Mouse (Mus musculus) hindbrain, postnatal 0 days (tissue): ENCODE results near the gene Vps53. TPM values are rescaled to one million over a fixed set of nuclear protein-coding genes. Genes with fewer than 3 reads are reported as not detected.

ENCODE experiments used
- ATAC-seq: fragments of 200-750 bp; cut with Nextera tagmentation; 2 replicates; pipeline ENCODE4 v1.8.0; 2017; ENCODE audit warnings: mild to moderate bottlenecking, moderate TSS enrichment, moderate library complexity
- DNase-seq: peaks from one replicate; pipeline ENCODE4 v3.0.0-alpha.2; 2015; ENCODE audit warnings: low spot score
- H3K27ac ChIP-seq: fragments of 300-500 bp; sonication (generic); 2 replicates; pipeline ENCODE4 v1.5.1; 2014; ENCODE audit warnings: mild to moderate bottlenecking
- H3K27me3 ChIP-seq: fragments of 300-500 bp; sonication (generic); 2 replicates; pipeline ENCODE4 v1.6.1; 2014; ENCODE audit warnings: low read length, mixed read lengths; ENCODE audit not compliant: insufficient read depth
- H3K36me3 ChIP-seq: fragments of 300-500 bp; sonication (generic); 2 replicates; pipeline ENCODE4 v1.6.1; 2014; ENCODE audit warnings: low read length, mixed read lengths; ENCODE audit not compliant: insufficient read depth
- H3K4me1 ChIP-seq: fragments of 300-500 bp; sonication (generic); 2 replicates; pipeline ENCODE4 v1.6.1; 2014; ENCODE audit warnings: antibody characterized with exemption, low read length, mixed read lengths; ENCODE audit not compliant: insufficient read depth
- H3K4me2 ChIP-seq: fragments of 300-500 bp; sonication (generic); 2 replicates; pipeline ENCODE4 v1.6.1; 2014; ENCODE audit warnings: low read depth, mild to moderate bottlenecking, low read length, moderate library complexity, mixed read lengths
- H3K4me3 ChIP-seq: fragments of 300-500 bp; sonication (generic); 2 replicates; pipeline ENCODE4 v1.5.1; 2014; ENCODE audit warnings: low read length
- H3K9ac ChIP-seq: fragments of 300-500 bp; sonication (generic); replicated peaks from 2 replicates; pipeline ENCODE4 v1.6.1; 2014; ENCODE audit warnings: mild to moderate bottlenecking, low read length, moderate library complexity, mixed read lengths
- H3K9me3 ChIP-seq: fragments of 300-500 bp; sonication (generic); 2 replicates; pipeline ENCODE4 v1.6.1; 2016; ENCODE audit warnings: low read length, mixed read lengths
- CTCF ChIP-seq: IDR thresholded peaks from 2 replicates; pipeline ENCODE4 v1.5.1; 2016; ENCODE audit warnings: antibody characterized with exemption, control low read depth, low read depth
- WGBS: fragments of 180-500 bp; shearing (Covaris S2); extraction: QIAGEN DNeasy Blood & Tissue Kit; methylation state at CpG from one replicate; pipeline ENCODE4 v1.1.7; 2014; 5-methylcytosine and 5-hydroxymethylcytosine counted together
- polyA plus RNA-seq: library from polyadenylated mRNA; unstranded; fragments of >200 nt; fragmentation: Nextera tagmentation; extraction: Ambion mirVana; gene quantifications from 2 replicates; pipeline ENCODE4 v1.2.1, GENCODE M21; 2015
- total RNA-seq: library from RNA; depleted of rRNA; stranded (reverse); fragments of >200 nt; gene quantifications from 2 replicates; pipeline ENCODE4 v1.2.3, GENCODE M21; 2014

The Vps53 gene
- total and polyA plus RNA-seq, 2 experiments from 2014 or later = 42.8 to 59.0 TPM

DNA sequence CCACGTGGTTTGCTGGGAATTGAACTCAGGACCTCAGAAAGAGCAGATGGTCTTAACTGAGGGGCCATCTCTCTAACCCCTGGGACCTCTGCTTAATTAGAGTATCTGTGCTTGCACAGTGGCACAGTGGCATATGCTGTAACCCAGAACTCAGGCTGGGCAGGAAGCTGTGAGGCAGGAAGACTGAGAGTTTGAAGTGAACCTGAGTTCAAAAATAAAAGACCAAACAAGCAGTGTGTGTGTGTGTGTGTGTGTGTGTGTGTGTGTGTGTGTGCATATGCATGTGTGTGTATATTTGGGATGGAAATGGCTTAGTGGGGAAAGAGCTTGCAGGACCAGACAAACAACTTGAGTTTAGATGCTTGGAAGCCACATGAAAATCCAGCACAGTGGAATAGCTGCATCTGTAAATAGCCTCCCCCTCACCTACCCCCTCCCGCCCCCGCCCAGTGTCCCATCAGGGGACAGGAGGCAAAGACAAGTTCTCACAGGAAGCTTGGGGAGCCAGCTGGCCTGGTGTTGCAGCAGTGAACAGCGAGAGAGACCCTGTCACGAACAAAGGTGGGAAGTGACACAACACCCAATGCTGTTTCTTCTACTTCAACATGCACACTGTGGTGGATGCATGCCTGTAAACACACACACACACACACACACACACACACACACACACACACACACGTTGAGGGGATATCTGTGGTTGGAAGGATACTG lies 141.7 kb downstream of the Vps53 start:
- no peak overlapping the region for H3K27ac ChIP-seq
- TF ChIP-seq CTCF = no peak
- H3K4me2 ChIP-seq = no peak overlapping the region
- no peaks in the 10 kb centered on the region for H3K27me3 ChIP-seq
- H3K9ac ChIP-seq = no peak overlapping the region
- no peak for DNase-seq
- no peak for ATAC-seq
- no peaks in the 10 kb centered on the region for H3K9me3 ChIP-seq
- no peak overlapping the region for H3K4me3 ChIP-seq
- 37% methylated on average over 6 of the region's 6 CpGs for WGBS
- H3K4me1 ChIP-seq = peaks cover 4% of the 10 kb centered on the region; the same call in 1 of the 2 replicates
- no peaks in the 10 kb centered on the region for H3K36me3 ChIP-seq

GRCm38 (mm10) chr11:76035182-76035581 lies 144.3 kb downstream of the Vps53 start:
- Histone ChIP-seq H3K4me2 (no peak overlapping the region), H3K4me1 (no peaks in the 10 kb centered on the region; the same call in 1 of the 2 replicates), H3K36me3 (no peaks in the 10 kb centered on the region), H3K4me3 (no peak overlapping the region), H3K27me3 (no peaks in the 10 kb centered on the region), H3K9ac (no peak overlapping the region), H3K9me3 (no peaks in the 10 kb centered on the region; the same call in 1 of the 2 replicates), H3K27ac (no peak overlapping the region)
- WGBS = 74% methylated on average over 8 of the region's 8 CpGs
- no peak for DNase-seq
- no peak for TF ChIP-seq CTCF
- no peak for ATAC-seq

GRCm38 (mm10) chr11:76033836-76034235 lies 145.6 kb downstream of the Vps53 start:
- 64% methylated on average over 4 of the region's 4 CpGs for WGBS
- Histone ChIP-seq H3K4me3 (no peak overlapping the region), H3K27ac (no peak overlapping the region), H3K36me3 (no peaks in the 10 kb centered on the region), H3K9me3 (no peaks in the 10 kb centered on the region; the same call in 1 of the 2 replicates), H3K4me1 (no peaks in the 10 kb centered on the region; the same call in 1 of the 2 replicates), H3K27me3 (no peaks in the 10 kb centered on the region), H3K4me2 (no peak overlapping the region), H3K9ac (no peak overlapping the region)
- ATAC-seq (no peak), DNase-seq (no peak)
- TF ChIP-seq CTCF = no peak

DNA sequence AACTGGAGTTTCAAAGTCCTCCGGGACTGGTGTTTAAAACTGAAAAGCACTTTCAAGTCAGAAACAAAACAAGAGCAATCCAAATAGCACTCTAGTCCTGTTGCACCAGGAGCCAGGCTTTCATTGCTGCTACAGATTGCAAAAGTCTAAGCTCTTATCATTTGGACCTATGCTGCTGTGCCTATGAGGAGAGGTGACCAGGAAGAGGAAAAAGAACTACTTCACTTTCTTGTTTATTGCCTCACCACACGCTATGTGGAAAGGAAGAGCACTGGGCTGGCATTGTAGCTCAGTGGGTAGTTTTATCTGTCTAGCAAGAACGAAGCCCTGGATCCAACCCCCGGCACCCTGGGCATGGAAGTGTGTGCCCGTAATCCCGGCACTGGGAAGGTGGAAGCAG lies 146.1 kb downstream of the Vps53 start:
- 73% methylated on average over 6 of the region's 6 CpGs for WGBS
- no peaks in the 10 kb centered on the region for H3K36me3 ChIP-seq
- no peak overlapping the region for H3K4me3 ChIP-seq
- H3K4me2 ChIP-seq = no peak overlapping the region
- TF ChIP-seq CTCF = no peak
- H3K27me3 ChIP-seq = no peaks in the 10 kb centered on the region
- ATAC-seq = no peak
- no peak overlapping the region for H3K9ac ChIP-seq
- H3K4me1 ChIP-seq = no peaks in the 10 kb centered on the region; the same call in 1 of the 2 replicates
- H3K9me3 ChIP-seq = no peaks in the 10 kb centered on the region; the same call in 1 of the 2 replicates
- H3K27ac ChIP-seq = no peak overlapping the region
- DNase-seq = no peak

DNA sequence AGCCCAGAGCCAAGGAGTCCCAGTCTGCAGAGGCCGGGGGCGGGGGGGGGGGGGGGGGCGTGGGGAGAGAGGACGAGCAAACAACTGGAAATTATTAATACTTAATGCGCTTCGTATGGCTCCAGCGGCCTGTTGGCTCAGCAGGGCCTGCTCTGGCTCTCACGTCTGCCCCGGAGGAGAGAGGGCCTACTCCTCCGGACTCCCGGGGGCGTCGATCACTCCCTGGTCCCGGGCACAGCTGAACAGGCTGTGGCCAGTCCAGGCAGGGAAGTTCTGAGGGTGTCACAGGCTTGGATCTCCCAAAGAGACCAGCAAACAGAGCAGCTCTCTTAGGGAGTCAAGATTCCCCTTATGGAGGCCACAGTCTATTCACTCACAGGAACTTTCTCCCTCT lies 151.4 kb downstream of the Vps53 start:
- Histone ChIP-seq H3K4me3 (peak overlapping the region; percentile 64), H3K27me3 (no peaks in the 10 kb centered on the region), H3K9me3 (no peaks in the 10 kb centered on the region; the same call in 1 of the 2 replicates), H3K9ac (peak overlapping the region; percentile 71), H3K4me2 (peak overlapping the region; percentile 90), H3K36me3 (no peaks in the 10 kb centered on the region), H3K4me1 (no peaks in the 10 kb centered on the region; the same call in 1 of the 2 replicates), H3K27ac (no peak overlapping the region)
- WGBS = 2% methylated on average over 10 of the region's 14 CpGs
- no peak for TF ChIP-seq CTCF
- ATAC-seq (peak; percentile 33), DNase-seq (no peak)

DNA sequence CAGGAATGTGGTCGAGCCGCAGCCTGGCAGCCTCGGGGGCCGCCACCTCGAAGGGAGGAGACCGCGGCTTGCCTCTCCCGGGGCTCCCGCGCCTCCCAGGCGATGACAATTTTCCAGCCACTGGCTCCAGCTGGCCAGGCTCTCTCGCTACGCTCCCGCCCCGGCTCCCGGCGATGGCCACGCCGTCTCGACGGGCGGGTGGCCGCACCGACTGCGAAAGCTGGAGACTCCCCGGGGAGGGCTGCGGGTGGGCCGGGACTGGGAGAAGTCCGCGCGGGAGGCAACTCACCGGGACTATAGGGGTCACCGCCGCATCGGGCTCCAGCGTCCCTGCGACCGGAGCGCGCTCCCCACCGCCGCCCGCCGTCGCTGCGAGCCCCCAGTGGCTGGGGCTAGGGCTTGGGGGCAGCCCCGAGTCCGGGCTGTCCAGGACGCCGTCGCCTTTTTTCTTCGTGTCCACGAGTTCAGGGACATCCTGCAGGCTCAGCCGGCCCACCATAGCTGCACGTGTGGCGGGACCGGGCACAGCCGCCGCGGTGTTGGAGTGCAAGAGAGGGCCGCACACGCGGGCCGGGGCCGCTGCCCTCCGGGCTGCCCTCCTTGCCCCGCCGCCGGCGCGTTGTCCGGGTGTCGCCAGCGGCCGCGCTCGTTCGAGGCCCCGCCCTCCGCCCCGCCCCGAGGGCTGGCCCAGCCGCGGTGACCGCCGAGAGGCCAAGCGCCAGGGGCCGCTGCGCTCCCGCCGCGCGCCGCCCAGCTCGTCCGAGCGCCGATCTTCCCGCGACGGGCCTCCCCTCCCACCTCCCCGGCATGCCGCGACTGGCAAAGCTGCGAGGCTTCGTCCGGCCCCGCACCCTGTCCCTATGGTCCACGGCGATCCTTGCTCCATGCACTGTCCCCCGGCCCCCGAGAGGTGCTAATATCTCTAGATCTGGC lies 152.0 kb downstream of the Vps53 start, which contains the start of gene Rflnb:
Gene Rflnb, minus strand, starts transcription at position 644 of the 933 bp plus-strand sequence.
- H3K9me3 ChIP-seq = no peaks in the 10 kb centered on the region; the same call in 1 of the 2 replicates
- no peaks in the 10 kb centered on the region for H3K27me3 ChIP-seq
- no peaks in the 10 kb centered on the region; the same call in 1 of the 2 replicates for H3K4me1 ChIP-seq
- H3K27ac ChIP-seq = peak within 1 kb of the TSS; percentile 48; the same call in 1 of the 2 replicates
- TF ChIP-seq CTCF = no peak
- WGBS = 1% methylated on average over 103 of the region's 112 CpGs
- ATAC-seq (peak; percentile 84), DNase-seq (peak; percentile 82)
- peak within 1 kb of the TSS; percentile 90 for H3K4me2 ChIP-seq
- peak within 1 kb of the TSS; percentile 71 for H3K9ac ChIP-seq
- no peaks in the 10 kb centered on the region for H3K36me3 ChIP-seq
- peak within 1 kb of the TSS; percentile 64 for H3K4me3 ChIP-seq
